Mouse (Mus musculus) neural tube, embryonic 11.5 days (tissue): ENCODE measurements around the gene Antxr2. TPM values are rescaled to one million over a fixed set of nuclear protein-coding genes. Genes with fewer than 3 reads are reported as not detected.

ENCODE experiments used
- ATAC-seq: fragments of 200-750 bp; cut with Nextera tagmentation; 2 replicates; pipeline ENCODE4 v1.8.0; 2017; ENCODE audit warnings: moderate number of reproducible peaks, mild to moderate bottlenecking, moderate TSS enrichment, moderate library complexity; ENCODE audit not compliant: insufficient read depth, low FRiP score, low TSS enrichment
- DNase-seq: peaks from one replicate; pipeline ENCODE4 v3.0.0-alpha.2; 2015; ENCODE audit warnings: low spot score
- H3K27ac ChIP-seq: fragments of 300-500 bp; sonication (generic); 2 replicates; pipeline ENCODE4 v1.5.1; 2014; ENCODE audit warnings: low read depth, mild to moderate bottlenecking, low read length
- H3K27me3 ChIP-seq: fragments of 300-500 bp; sonication (generic); 2 replicates; pipeline ENCODE4 v1.6.1; 2014; ENCODE audit warnings: mild to moderate bottlenecking, low read length, mixed read lengths; ENCODE audit not compliant: control insufficient read depth, insufficient read depth
- H3K36me3 ChIP-seq: fragments of 300-500 bp; sonication (generic); 2 replicates; pipeline ENCODE4 v1.6.1; 2014; ENCODE audit warnings: mild to moderate bottlenecking, low read length, moderate library complexity, mixed read lengths; ENCODE audit not compliant: control insufficient read depth, insufficient read depth
- H3K4me1 ChIP-seq: fragments of 300-500 bp; sonication (generic); 2 replicates; pipeline ENCODE4 v1.6.1; 2014; ENCODE audit warnings: low read length, mixed read lengths; ENCODE audit not compliant: control insufficient read depth, insufficient read depth
- H3K4me2 ChIP-seq: fragments of 300-500 bp; sonication (generic); 2 replicates; pipeline ENCODE4 v1.6.1; 2014; ENCODE audit warnings: low read depth, mild to moderate bottlenecking, moderate library complexity
- H3K4me3 ChIP-seq: fragments of 300-500 bp; sonication (generic); 2 replicates; pipeline ENCODE4 v1.5.1; 2014; ENCODE audit warnings: low read depth, low read length
- H3K9ac ChIP-seq: fragments of 300-500 bp; sonication (generic); 2 replicates; pipeline ENCODE4 v1.6.1; 2014; ENCODE audit warnings: mild to moderate bottlenecking, low read length
- H3K9me3 ChIP-seq: fragments of 300-500 bp; sonication (generic); 2 replicates; pipeline ENCODE4 v1.6.1; 2016; ENCODE audit warnings: low read length; ENCODE audit not compliant: control insufficient read depth
- WGBS: fragments of 180-500 bp; shearing (Covaris S2); extraction: QIAGEN DNeasy Blood & Tissue Kit; methylation state at CpG from one replicate; pipeline ENCODE4 v1.1.7; 2014; 5-methylcytosine and 5-hydroxymethylcytosine counted together
- polyA plus RNA-seq: library from polyadenylated mRNA; unstranded; fragments of >200 nt; fragmentation: Nextera tagmentation; extraction: Ambion mirVana; gene quantifications from 2 replicates; pipeline ENCODE4 v1.2.1, GENCODE M21; 2014

The Antxr2 gene
- polyA plus RNA-seq, 1 experiment from 2014 or later, result 14.5 TPM

DNA sequence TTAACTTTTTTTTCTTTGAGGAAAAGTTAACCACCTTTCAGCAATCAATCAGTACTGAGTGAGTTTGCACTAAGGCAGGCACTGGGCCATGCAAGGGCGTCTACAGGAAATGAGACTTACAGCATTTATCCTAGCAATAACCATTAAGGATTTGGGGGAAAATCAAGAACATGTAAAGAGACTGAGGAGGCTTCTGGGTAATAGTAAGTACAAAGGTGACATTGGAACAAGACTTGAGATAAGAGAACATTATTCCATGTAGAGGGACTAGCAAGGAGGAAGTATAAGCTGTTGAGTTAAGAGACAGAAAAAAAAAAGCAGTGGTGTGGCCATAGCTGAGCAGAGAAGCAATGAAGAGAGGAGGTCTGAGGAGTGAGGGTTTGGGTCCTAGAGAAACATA is 57.5 kb downstream of the Antxr2 start:
- no peak overlapping the region for H3K4me2 ChIP-seq
- no peak overlapping the region for H3K27ac ChIP-seq
- 79% methylated on average over 1 of the region's 1 CpGs for WGBS

DNA sequence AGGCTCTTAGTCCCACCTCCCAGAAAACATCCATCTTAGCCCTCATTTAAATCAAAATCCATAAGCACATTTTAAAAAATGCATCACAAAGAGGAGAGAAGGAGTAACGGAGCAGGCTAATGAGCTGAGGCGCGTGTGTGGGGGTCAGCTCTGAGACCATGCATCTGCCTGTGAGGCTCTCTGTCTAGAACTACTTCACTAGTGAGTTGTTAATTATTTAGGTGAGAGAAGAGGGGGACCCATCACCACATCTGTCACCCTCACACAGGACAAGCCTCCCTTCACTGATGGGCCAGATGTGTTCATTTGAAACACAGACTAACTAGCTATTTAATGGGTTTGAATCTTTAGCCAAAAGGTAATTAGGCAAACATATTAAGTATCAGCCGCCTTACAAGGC is 58.8 kb downstream of the Antxr2 start:
- ATAC-seq, result no peak
- no peaks in the 10 kb centered on the region for H3K9me3 ChIP-seq
- DNase-seq, result no peak
- H3K4me3 ChIP-seq, result no peak overlapping the region
- no peak overlapping the region for H3K4me2 ChIP-seq
- no peak overlapping the region for H3K9ac ChIP-seq
- H3K36me3 ChIP-seq, result no peaks in the 10 kb centered on the region
- no peaks in the 10 kb centered on the region for H3K4me1 ChIP-seq
- 77% methylated on average over 4 of the region's 4 CpGs for WGBS
- no peaks in the 10 kb centered on the region for H3K27me3 ChIP-seq
- no peak overlapping the region for H3K27ac ChIP-seq

More for the DNA sequence above, 57.5 kb downstream of the Antxr2 start:
- Histone ChIP-seq H3K27me3 (no peaks in the 10 kb centered on the region), H3K4me1 (no peaks in the 10 kb centered on the region), H3K9ac (no peak overlapping the region), H3K9me3 (no peaks in the 10 kb centered on the region), H3K36me3 (no peaks in the 10 kb centered on the region), H3K4me3 (no peak overlapping the region)
- no peak for DNase-seq
- no peak for ATAC-seq

GRCm38 (mm10) chr5:97971236-97971635 is 59.6 kb downstream of the Antxr2 start:
- H3K36me3 ChIP-seq, result no peaks in the 10 kb centered on the region
- H3K4me1 ChIP-seq, result no peaks in the 10 kb centered on the region
- H3K4me2 ChIP-seq, result no peak overlapping the region
- 69% methylated on average over 3 of the region's 3 CpGs for WGBS
- no peak overlapping the region for H3K9ac ChIP-seq
- ATAC-seq (no peak), DNase-seq (no peak)
- no peak overlapping the region for H3K4me3 ChIP-seq
- no peak overlapping the region for H3K27ac ChIP-seq
- no peaks in the 10 kb centered on the region for H3K9me3 ChIP-seq
- H3K27me3 ChIP-seq, result no peaks in the 10 kb centered on the region

DNA sequence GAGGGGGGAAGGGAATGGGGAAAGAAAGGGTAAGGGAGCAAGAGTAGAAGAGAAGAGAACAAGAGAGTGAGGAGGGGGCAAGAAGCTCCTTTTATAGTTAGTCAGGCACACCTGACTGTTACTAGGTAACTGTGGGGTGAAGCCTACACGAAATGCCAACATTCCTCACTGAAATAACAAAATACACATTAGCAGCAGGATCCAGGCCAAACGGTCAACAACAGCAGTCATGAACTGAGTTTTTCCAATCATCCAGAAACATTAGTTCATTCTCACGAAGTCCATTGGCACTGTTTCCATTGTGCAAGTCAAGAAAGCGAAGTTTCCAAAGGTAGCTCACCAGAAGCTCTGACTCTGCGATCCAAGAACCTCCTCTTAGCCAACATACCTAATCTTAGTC is 63.8 kb downstream of the Antxr2 start:
- DNase-seq (no peak), ATAC-seq (no peak)
- no peak overlapping the region for H3K4me3 ChIP-seq
- no peak overlapping the region for H3K4me2 ChIP-seq
- H3K27me3 ChIP-seq, result no peaks in the 10 kb centered on the region
- H3K27ac ChIP-seq, result no peak overlapping the region
- no peak overlapping the region for H3K9ac ChIP-seq
- no peaks in the 10 kb centered on the region for H3K4me1 ChIP-seq
- no peaks in the 10 kb centered on the region for H3K9me3 ChIP-seq
- no peaks in the 10 kb centered on the region for H3K36me3 ChIP-seq
- WGBS, result 83% methylated on average over 5 of the region's 5 CpGs

- no peaks in the 10 kb centered on the region for H3K4me1 ChIP-seq
- H3K9me3 ChIP-seq, result no peaks in the 10 kb centered on the region
- no peak overlapping the region for H3K4me3 ChIP-seq
- no peak overlapping the region for H3K27ac ChIP-seq
- no peak for ATAC-seq
- no peaks in the 10 kb centered on the region for H3K36me3 ChIP-seq
- no peak overlapping the region for H3K9ac ChIP-seq
- no peak overlapping the region for H3K4me2 ChIP-seq
- no peaks in the 10 kb centered on the region for H3K27me3 ChIP-seq
- DNase-seq, result no peak
Measured at GRCm38 (mm10) chr5:97966101-97966500, 64.7 kb downstream of the Antxr2 start.

DNA sequence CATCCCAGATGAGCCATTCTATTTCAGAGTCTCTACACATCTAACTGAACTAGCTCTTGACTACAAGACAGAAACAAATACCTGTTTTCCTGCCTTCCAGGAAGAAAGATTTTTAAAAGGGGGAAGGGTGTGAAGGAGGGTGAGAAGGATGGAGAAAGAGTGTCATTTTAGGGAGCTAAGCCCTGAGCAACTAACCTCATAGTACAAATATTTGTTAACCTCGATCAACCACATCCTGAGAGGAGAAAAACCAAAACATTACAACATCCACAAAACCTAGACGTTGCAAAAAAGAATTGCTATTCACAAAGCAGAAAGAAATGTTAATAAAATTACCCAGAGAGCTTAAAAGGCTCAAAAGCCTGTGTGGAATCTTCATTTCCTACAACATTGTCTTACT is 66.4 kb downstream of the Antxr2 start:
- ATAC-seq (no peak), DNase-seq (no peak)
- no peaks in the 10 kb centered on the region for H3K27me3 ChIP-seq
- H3K27ac ChIP-seq, result no peak overlapping the region
- H3K9me3 ChIP-seq, result no peaks in the 10 kb centered on the region
- H3K4me2 ChIP-seq, result no peak overlapping the region
- 93% methylated on average over 2 of the region's 2 CpGs for WGBS
- no peak overlapping the region for H3K9ac ChIP-seq
- no peaks in the 10 kb centered on the region for H3K4me1 ChIP-seq
- no peaks in the 10 kb centered on the region for H3K36me3 ChIP-seq
- H3K4me3 ChIP-seq, result no peak overlapping the region

DNA sequence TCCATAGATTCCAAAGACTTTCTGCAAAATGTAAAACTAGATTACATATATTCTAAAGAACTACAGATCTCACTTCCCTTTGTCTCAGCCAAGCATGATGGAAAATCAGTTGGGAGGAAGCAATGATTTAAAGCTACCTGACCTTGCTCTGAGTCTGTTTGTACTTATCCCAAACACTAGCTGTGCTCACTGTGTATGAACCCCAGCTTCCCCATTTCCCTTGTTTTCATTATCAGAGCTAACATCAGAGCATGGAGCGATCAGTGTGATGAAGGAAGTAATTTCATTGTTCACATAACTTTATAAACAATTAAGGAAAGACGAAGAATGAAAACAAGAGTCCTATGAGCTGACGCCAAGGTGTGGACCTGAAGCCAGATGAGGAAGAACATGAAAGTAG is 68.3 kb downstream of the Antxr2 start:
- 95% methylated on average over 3 of the region's 3 CpGs for WGBS
- H3K36me3 ChIP-seq, result no peaks in the 10 kb centered on the region
- no peak for ATAC-seq

GRCm38 (mm10) chr5:97961786-97962185 is 69.1 kb downstream of the Antxr2 start:
- Histone ChIP-seq H3K4me1 (no peaks in the 10 kb centered on the region), H3K4me3 (no peak overlapping the region), H3K9me3 (no peaks in the 10 kb centered on the region), H3K27ac (no peak overlapping the region), H3K4me2 (no peak overlapping the region), H3K27me3 (no peaks in the 10 kb centered on the region), H3K9ac (no peak overlapping the region), H3K36me3 (no peaks in the 10 kb centered on the region)
- no peak for DNase-seq
- WGBS, result 87% methylated on average over 7 of the region's 7 CpGs
- ATAC-seq, result no peak

More for the DNA sequence above, 68.3 kb downstream of the Antxr2 start:
- no peak for DNase-seq
- Histone ChIP-seq H3K9ac (no peak overlapping the region), H3K4me1 (no peaks in the 10 kb centered on the region), H3K4me2 (no peak overlapping the region), H3K27ac (no peak overlapping the region), H3K4me3 (no peak overlapping the region), H3K9me3 (no peaks in the 10 kb centered on the region), H3K27me3 (no peaks in the 10 kb centered on the region)

GRCm38 (mm10) chr5:97959651-97960050 is 71.2 kb downstream of the Antxr2 start:
- H3K27ac ChIP-seq, result no peak overlapping the region
- ATAC-seq (no peak), DNase-seq (no peak)
- H3K4me1 ChIP-seq, result no peaks in the 10 kb centered on the region
- no peaks in the 10 kb centered on the region for H3K9me3 ChIP-seq
- H3K27me3 ChIP-seq, result no peaks in the 10 kb centered on the region
- no peak overlapping the region for H3K4me2 ChIP-seq
- H3K4me3 ChIP-seq, result no peak overlapping the region
- no peaks in the 10 kb centered on the region for H3K36me3 ChIP-seq
- 77% methylated on average over 2 of the region's 2 CpGs for WGBS
- no peak overlapping the region for H3K9ac ChIP-seq
